Mouse (Mus musculus) brown adipose tissue, adult 24 weeks (tissue): Measurements from ENCODE around the gene Batf3. TPM values are rescaled to one million over a fixed set of nuclear protein-coding genes. Genes with fewer than 3 reads are reported as not detected.

Experiments used
- H3K27ac ChIP-seq: fragments of 200-500 bp; replicated peaks from 2 replicates; pipeline ENCODE4 v1.5.1; 2012; ENCODE audit warnings: low read depth, mild to moderate bottlenecking, low read length
- H3K4me1 ChIP-seq: fragments of 200-500 bp; 2 replicates; pipeline ENCODE4 v1.6.1; 2012; ENCODE audit warnings: low read length, mixed read lengths; ENCODE audit not compliant: control insufficient read depth, insufficient read depth, insufficient read length
- H3K4me3 ChIP-seq: fragments of 200-500 bp; 2 replicates; pipeline ENCODE4 v1.5.1; 2012; ENCODE audit warnings: low read depth, mild to moderate bottlenecking, low read length, moderate library complexity; ENCODE audit not compliant: insufficient read depth
- polyA plus RNA-seq: library from polyadenylated mRNA; stranded (reverse); fragments of >200 nt; gene quantifications from 2 replicates; pipeline ENCODE4 v1.2.4, GENCODE M21; 2012; ENCODE audit not compliant: missing spikeins, insufficient read depth, insufficient read length

Batf3 gene
- polyA plus RNA-seq, 1 experiment, result 1.3 TPM

DNA sequence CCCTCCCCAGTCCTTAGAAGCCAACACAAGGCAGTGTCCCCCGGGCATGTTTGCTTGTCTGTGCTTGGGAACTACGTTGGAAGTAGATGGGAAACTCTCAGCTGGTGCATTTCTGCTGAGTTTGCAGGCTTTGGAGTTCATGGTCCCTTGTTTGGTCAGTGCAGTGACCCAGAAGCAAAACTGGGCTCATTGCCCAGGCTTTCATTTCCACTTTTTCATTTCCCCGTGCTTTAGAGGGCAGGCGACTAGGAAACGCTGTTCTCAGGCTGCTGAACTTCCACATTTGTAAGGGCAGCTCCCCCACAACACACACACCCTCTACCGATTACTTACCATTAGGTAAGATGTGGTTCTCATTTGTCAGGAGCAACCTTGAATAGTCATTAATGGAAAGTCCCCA is 24.6 kb upstream of the Batf3 start:
- peak overlapping the region; percentile 69 for H3K27ac ChIP-seq
- H3K4me3 ChIP-seq, result no peak overlapping the region
- no peaks in the 10 kb centered on the region for H3K4me1 ChIP-seq

DNA sequence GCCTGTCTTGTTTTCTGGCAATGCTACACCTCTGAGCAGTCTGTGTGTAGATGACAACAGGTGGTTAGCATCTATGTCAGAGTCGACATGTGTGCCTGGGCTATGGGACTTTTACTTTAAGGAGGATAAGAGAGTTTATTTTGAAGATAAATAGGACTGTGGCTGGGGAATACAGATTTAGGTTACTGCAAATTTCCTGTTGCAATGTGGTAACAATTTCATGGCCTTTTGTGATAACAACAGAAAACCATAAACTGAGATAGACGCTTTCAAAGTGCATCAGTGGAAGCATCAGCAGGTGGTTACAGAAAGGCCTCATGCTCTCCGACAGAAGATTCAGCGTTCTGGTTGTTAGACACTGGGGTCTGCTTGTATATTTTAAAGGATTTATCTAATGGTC is 24.2 kb upstream of the Batf3 start:
- Histone ChIP-seq H3K4me1 (no peaks in the 10 kb centered on the region), H3K27ac (peak overlapping the region; percentile 39; the same call in 1 of the 2 replicates), H3K4me3 (no peak overlapping the region)

DNA sequence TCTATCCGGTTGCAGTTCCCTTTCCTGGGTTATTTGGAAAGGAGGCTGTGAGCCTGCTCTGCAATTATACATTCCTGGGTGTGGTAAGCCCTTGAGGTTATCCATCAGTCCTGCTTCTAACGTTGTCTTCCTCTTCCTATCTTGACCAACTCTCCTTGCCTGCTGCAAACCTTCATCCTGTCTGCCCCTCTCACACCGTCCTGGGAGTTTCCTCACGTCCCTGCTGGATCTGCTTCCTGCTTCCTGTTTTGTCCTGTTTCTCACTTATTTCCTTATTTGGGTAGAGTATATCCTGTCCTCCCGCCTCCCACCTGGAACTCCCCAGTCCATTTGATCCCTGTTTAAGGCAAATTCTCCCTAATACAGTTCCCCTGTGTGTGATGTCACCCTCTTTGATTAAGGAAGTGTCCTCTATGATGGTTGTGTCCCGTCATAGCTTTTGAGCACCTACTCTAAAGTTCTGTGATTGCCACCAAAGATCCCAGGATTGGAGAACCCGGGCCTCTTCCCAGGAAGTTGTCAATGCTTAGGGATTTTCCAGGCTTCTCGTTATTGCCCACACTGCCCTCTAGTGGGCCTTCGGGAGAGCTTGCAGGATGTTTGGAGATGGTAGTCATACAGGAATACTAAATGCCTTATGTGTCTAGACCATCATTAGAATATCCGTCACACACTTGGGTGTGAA is 22.3 kb upstream of the Batf3 start:
- Histone ChIP-seq H3K4me1 (no peaks in the 10 kb centered on the region), H3K27ac (peak overlapping the region; percentile 97), H3K4me3 (peak overlapping the region; percentile 44)

GRCm38 (mm10) chr1:191083230-191083629 is 14.4 kb upstream of the Batf3 start:
- no peak overlapping the region for H3K27ac ChIP-seq
- H3K4me3 ChIP-seq, result no peak overlapping the region
- no peaks in the 10 kb centered on the region for H3K4me1 ChIP-seq

- peak overlapping the region; percentile 55 for H3K27ac ChIP-seq
- H3K4me1 ChIP-seq, result no peaks in the 10 kb centered on the region
- H3K4me3 ChIP-seq, result no peak overlapping the region
These were observed 12.6 kb upstream of the Batf3 start for GRCm38 (mm10) chr1:191084951-191085559.

- Histone ChIP-seq H3K27ac (no peak overlapping the region), H3K4me1 (no peaks in the 10 kb centered on the region)
These were observed 12.1 kb upstream of the Batf3 start for GRCm38 (mm10) chr1:191085597-191085996.

GRCm38 (mm10) chr1:191086304-191086878 is 11.3 kb upstream of the Batf3 start:
- Histone ChIP-seq H3K4me1 (no peaks in the 10 kb centered on the region), H3K27ac (no peak overlapping the region), H3K4me3 (no peak overlapping the region)

More at GRCm38 (mm10) chr1:191085597-191085996, 12.1 kb upstream of the Batf3 start:
- H3K4me3 ChIP-seq, result no peak overlapping the region

GRCm38 (mm10) chr1:191086960-191087359 is 10.7 kb upstream of the Batf3 start:
- no peak overlapping the region for H3K27ac ChIP-seq
- no peak overlapping the region for H3K4me3 ChIP-seq
- peaks cover 3% of the 10 kb centered on the region for H3K4me1 ChIP-seq

- H3K4me3 ChIP-seq, result no peak overlapping the region
- H3K4me1 ChIP-seq, result peaks cover 6% of the 10 kb centered on the region
- H3K27ac ChIP-seq, result no peak overlapping the region
These were observed 9.7 kb upstream of the Batf3 start for GRCm38 (mm10) chr1:191087955-191088354.

GRCm38 (mm10) chr1:191089355-191089754 is 8.3 kb upstream of the Batf3 start:
- Histone ChIP-seq H3K4me1 (peaks cover 6% of the 10 kb centered on the region), H3K27ac (no peak overlapping the region), H3K4me3 (no peak overlapping the region)

DNA sequence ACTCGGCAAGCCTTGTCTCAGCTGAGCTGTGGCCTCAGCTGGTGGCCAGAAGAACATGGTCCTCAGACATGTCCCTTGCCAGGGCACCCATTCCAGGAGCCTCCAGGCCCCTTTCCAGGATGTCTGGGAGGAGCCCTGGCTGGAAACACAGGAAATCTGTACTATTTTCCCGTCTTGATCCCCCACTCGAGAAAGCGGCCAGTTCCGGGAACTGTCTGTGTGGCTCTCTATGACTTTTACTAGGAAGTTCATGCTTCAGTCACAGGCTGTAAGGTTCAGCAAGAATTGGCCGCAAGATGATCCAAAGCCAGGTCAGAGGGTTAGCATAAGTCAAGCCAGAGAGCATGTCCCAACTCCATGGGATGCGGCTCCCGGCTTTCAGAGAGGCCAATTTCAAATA is 5.6 kb upstream of the Batf3 start:
- H3K4me1 ChIP-seq, result peaks cover 6% of the 10 kb centered on the region
- H3K27ac ChIP-seq, result no peak overlapping the region
- no peak overlapping the region for H3K4me3 ChIP-seq

- Histone ChIP-seq H3K4me1 (peaks cover 6% of the 10 kb centered on the region), H3K27ac (no peak overlapping the region), H3K4me3 (no peak overlapping the region)
These were observed 4.1 kb upstream of the Batf3 start for GRCm38 (mm10) chr1:191093578-191093977.

GRCm38 (mm10) chr1:191095019-191095418 is 2.6 kb upstream of the Batf3 start:
- Histone ChIP-seq H3K4me1 (peaks cover 6% of the 10 kb centered on the region), H3K4me3 (no peak overlapping the region)

GRCm38 (mm10) chr1:191096871-191097681 is 571 bp upstream of the Batf3 start:
- Histone ChIP-seq H3K4me1 (peaks cover 3% of the 10 kb centered on the region), H3K27ac (no peak overlapping the region), H3K4me3 (0 out of 2 replicates have a peak overlapping the region, but pooled peaks have one; percentile 4)

More at GRCm38 (mm10) chr1:191095019-191095418, 2.6 kb upstream of the Batf3 start:
- H3K27ac ChIP-seq, result no peak overlapping the region

DNA sequence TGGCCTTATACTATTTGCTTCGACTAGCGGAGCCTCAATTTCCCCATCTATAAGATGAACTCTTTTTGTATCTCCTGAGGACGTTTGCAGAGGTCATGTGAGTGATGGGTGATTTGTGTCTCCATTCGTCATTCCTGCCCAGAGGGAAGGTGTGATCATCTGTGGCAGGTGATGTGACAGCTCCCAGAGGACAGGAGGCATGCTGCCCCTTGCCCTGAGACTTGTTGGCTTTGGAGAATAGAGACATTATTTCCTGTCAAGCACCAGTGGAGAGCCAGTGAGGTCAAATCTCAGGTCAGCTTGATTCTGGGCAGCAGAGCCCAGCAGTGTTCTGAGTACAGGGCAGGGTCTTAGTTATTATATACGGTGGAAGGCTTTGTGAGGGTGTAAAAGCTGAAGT is 1.5 kb downstream of the Batf3 start:
- H3K4me3 ChIP-seq, result no peak overlapping the region
- H3K4me1 ChIP-seq, result no peaks in the 10 kb centered on the region; the same call in 1 of the 2 replicates
- no peak overlapping the region for H3K27ac ChIP-seq
